Mouse (Mus musculus) forebrain, embryonic 10.5 days (tissue): ENCODE measurements around the gene Ubr1. TPM values are rescaled to one million over a fixed set of nuclear protein-coding genes. Genes with fewer than 3 reads are reported as not detected.
A peak's percentile ranks its signal among the peaks of the same experiment; 100 is the strongest.
"Not testable (repeated sequence)": the region's sequence is repeated elsewhere in the genome, so short reads cannot be mapped to it uniquely, and the experiment has no call there.

Experiments used
- DNase-seq: peaks from one replicate; pipeline ENCODE4 v3.0.0-alpha.2; 2017; ENCODE audit warnings: low spot score; ENCODE audit errors: extremely low spot score
- H3K27ac ChIP-seq: fragments of 300-500 bp; sonication (generic); 2 replicates; pipeline ENCODE4 v1.5.1; 2016; ENCODE audit warnings: mild to moderate bottlenecking
- H3K27me3 ChIP-seq: fragments of 300-500 bp; sonication (generic); 2 replicates; pipeline ENCODE4 v1.6.1; 2016; ENCODE audit warnings: mild to moderate bottlenecking; ENCODE audit not compliant: poor library complexity, severe bottlenecking
- H3K36me3 ChIP-seq: fragments of 300-500 bp; sonication (generic); replicated peaks from 2 replicates; pipeline ENCODE4 v1.6.1; 2016; ENCODE audit warnings: mild to moderate bottlenecking, moderate library complexity
- H3K4me1 ChIP-seq: fragments of 300-500 bp; sonication (generic); 2 replicates; pipeline ENCODE4 v1.6.1; 2016
- H3K4me3 ChIP-seq: fragments of 300-500 bp; sonication (generic); 2 replicates; pipeline ENCODE4 v1.5.1; 2016; ENCODE audit warnings: mild to moderate bottlenecking, moderate library complexity
- H3K9me3 ChIP-seq: fragments of 300-500 bp; sonication (generic); 2 replicates; pipeline ENCODE4 v1.6.1; 2016; ENCODE audit warnings: mild to moderate bottlenecking, moderate library complexity
- WGBS: fragments of 180-500 bp; shearing (Covaris S2); methylation state at CpG from one replicate; pipeline ENCODE4 v1.1.7; 2016; 5-methylcytosine and 5-hydroxymethylcytosine counted together
- polyA plus RNA-seq: library from polyadenylated mRNA; unstranded; fragments of >200 nt; fragmentation: Nextera tagmentation; extraction: Ambion mirVana; gene quantifications from 2 replicates; pipeline ENCODE4 v1.2.1, GENCODE M21; 2016

The Ubr1 gene
- polyA plus RNA-seq, 1 experiment from 2014 or later: 27.7 TPM

- H3K9me3 ChIP-seq, H3K36me3 ChIP-seq, H3K4me1 ChIP-seq, H3K27ac ChIP-seq, H3K27me3 ChIP-seq, DNase-seq, H3K4me3 ChIP-seq: not testable (repeated sequence)
- WGBS: 76% methylated on average over 1 of the region's 1 CpGs
Observed at GRCm38 (mm10) chr2:120996607-120997006, 26.1 kb upstream of the Ubr1 start.

GRCm38 (mm10) chr2:120991196-120991595, 20.7 kb upstream of the Ubr1 start:
- DNase-seq: no peak
- H3K4me1 ChIP-seq: no peaks in the 10 kb centered on the region
- H3K4me3 ChIP-seq: no peak overlapping the region
- no peaks in the 10 kb centered on the region for H3K27me3 ChIP-seq
- WGBS: 71% methylated on average over 4 of the region's 4 CpGs
- H3K27ac ChIP-seq: no peak overlapping the region
- no peaks in the 10 kb centered on the region for H3K9me3 ChIP-seq
- no peaks in the 10 kb centered on the region for H3K36me3 ChIP-seq

GRCm38 (mm10) chr2:120985241-120985640, 14.7 kb upstream of the Ubr1 start:
- Histone ChIP-seq H3K9me3 (no peaks in the 10 kb centered on the region), H3K36me3 (no peaks in the 10 kb centered on the region), H3K27me3 (no peaks in the 10 kb centered on the region), H3K4me1 (peaks cover 9% of the 10 kb centered on the region), H3K4me3 (no peak overlapping the region), H3K27ac (no peak overlapping the region)
- WGBS: 88% methylated on average over 1 of the region's 1 CpGs
- DNase-seq: no peak

DNA sequence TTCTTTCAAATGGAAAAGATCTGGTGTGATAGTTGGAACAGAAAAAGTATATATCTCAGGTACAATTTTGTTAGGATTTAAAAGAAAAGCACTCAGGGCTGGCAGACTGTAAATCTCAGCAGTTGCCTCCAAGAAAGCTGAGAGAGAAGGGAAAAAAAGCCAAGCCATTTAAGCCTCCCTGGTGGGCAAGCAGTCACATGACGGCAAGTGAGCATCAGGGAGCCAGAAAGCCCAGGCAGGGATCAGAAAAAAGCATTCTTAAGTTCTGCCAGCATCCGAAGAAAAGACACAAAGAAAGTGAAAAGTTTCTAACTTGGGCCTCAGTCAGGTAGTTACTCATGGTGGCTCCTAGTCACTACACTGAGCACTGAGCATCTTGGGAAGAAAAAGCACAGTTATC, 13.1 kb upstream of the Ubr1 start:
- Histone ChIP-seq H3K4me1 (peaks cover 9% of the 10 kb centered on the region), H3K36me3 (no peaks in the 10 kb centered on the region), H3K27ac (no peak overlapping the region), H3K27me3 (no peaks in the 10 kb centered on the region), H3K9me3 (no peaks in the 10 kb centered on the region), H3K4me3 (no peak overlapping the region)
- DNase-seq: no peak
- WGBS: 10% methylated on average over 2 of the region's 2 CpGs

- Histone ChIP-seq H3K27ac (no peak overlapping the region), H3K4me1 (peaks cover 23% of the 10 kb centered on the region), H3K36me3 (no peaks in the 10 kb centered on the region), H3K27me3 (peaks cover 16% of the 10 kb centered on the region), H3K9me3 (no peaks in the 10 kb centered on the region), H3K4me3 (no peak overlapping the region)
- DNase-seq: no peak
- 80% methylated on average over 2 of the region's 2 CpGs for WGBS
Observed at GRCm38 (mm10) chr2:120980861-120981260, 10.3 kb upstream of the Ubr1 start.

DNA sequence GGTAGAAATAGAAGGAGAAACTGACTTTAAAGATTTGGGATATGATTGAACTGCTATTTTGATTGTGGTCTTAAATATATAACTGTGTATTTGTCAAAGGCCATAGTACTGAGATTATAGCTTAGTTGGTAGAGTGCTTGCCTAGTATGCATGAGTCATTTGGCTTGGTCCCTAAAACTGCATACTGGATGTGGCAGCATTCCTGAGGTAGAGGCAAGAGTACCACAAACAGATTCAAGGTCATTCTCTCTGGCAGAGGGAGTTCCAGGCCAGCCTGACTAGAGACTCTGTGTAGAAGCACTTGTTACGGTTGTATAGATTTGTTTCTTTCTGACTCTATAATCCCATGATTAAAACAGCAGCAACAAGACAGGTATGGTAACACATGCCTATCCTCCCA, 9.3 kb upstream of the Ubr1 start:
- 84% methylated on average over 1 of the region's 1 CpGs for WGBS
- Histone ChIP-seq H3K4me3 (no peak overlapping the region), H3K27ac (no peak overlapping the region), H3K9me3 (no peaks in the 10 kb centered on the region), H3K27me3 (peaks cover 19% of the 10 kb centered on the region), H3K36me3 (no peaks in the 10 kb centered on the region), H3K4me1 (peaks cover 23% of the 10 kb centered on the region)
- no peak for DNase-seq

- H3K27me3 ChIP-seq: peaks cover 23% of the 10 kb centered on the region
- no peak overlapping the region for H3K27ac ChIP-seq
- WGBS: 60% methylated on average over 2 of the region's 2 CpGs
- no peaks in the 10 kb centered on the region for H3K36me3 ChIP-seq
- H3K4me3 ChIP-seq: no peak overlapping the region
- no peak for DNase-seq
- H3K4me1 ChIP-seq: peaks cover 21% of the 10 kb centered on the region
- H3K9me3 ChIP-seq: no peaks in the 10 kb centered on the region
Observed at GRCm38 (mm10) chr2:120978693-120979037, 8.2 kb upstream of the Ubr1 start.

GRCm38 (mm10) chr2:120977926-120978692, 7.6 kb upstream of the Ubr1 start:
- WGBS: 86% methylated on average over 8 of the region's 8 CpGs
- H3K4me3 ChIP-seq: peak overlapping the region; percentile 89
- peaks cover 17% of the 10 kb centered on the region for H3K4me1 ChIP-seq
- no peak for DNase-seq
- H3K27me3 ChIP-seq: peaks cover 23% of the 10 kb centered on the region
- 0 out of 2 replicates have a peak overlapping the region, but pooled peaks have one; percentile 89 for H3K27ac ChIP-seq
- H3K9me3 ChIP-seq: no peaks in the 10 kb centered on the region
- H3K36me3 ChIP-seq: no peaks in the 10 kb centered on the region

DNA sequence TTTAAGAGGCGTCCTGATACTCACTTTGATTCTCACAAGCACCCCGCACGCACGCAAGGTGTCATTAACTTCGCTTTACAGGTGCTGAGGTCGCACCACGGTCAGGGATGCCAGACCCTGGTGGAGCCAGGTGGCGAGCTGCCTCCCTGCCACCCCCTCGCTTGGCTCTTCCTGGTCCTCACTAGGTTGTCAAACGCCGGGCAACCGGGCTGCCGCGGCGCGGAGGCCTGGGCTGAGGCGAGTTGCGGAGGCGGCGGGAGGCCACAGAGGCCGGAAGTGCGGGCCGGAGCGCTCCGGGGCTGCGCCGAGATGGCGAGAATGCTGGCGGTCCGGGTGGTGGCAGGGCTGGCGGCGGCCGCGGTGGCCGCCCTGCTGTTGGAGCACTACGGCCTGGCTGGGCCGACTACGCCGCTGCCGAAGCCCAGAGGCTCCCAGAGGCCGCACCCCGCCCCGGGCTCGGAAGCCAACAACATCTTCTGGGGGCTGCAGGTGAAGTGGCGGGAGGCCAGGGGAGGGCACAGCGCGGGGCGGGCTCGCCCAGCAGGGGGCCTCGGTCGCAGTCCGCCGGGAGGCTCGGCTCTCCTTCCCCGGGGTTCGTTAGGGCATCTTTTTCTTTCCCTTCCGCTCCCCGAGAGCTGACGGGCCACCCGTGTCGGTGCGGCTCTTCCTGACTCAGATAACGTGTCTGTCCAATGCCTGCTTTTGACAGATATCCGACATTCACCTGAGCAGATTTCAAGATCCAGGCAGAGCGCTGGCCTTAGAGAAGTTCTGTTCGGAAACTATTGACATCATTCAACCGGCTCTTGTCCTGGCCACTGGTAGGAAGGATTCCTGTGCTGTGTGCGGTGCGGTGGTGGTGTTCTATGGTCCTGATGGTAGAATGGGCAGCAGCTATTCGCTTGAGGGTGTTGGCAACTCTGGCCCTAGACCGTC, 6.7 kb upstream of the Ubr1 start, which contains the start of gene Tmem62:
Tmem62 (plus strand) TSS at position 28 of the 936 bp plus-strand sequence.
- no peaks in the 10 kb centered on the region for H3K9me3 ChIP-seq
- peak within 1 kb of the TSS; percentile 89 for H3K27ac ChIP-seq
- H3K36me3 ChIP-seq: no peaks in the 10 kb centered on the region
- H3K4me1 ChIP-seq: peaks cover 20% of the 10 kb centered on the region
- peak within 1 kb of the TSS; percentile 89 for H3K4me3 ChIP-seq
- DNase-seq: peak; percentile 60
- WGBS: 1% methylated on average over 71 of the region's 71 CpGs
- H3K27me3 ChIP-seq: peaks cover 26% of the 10 kb centered on the region

DNA sequence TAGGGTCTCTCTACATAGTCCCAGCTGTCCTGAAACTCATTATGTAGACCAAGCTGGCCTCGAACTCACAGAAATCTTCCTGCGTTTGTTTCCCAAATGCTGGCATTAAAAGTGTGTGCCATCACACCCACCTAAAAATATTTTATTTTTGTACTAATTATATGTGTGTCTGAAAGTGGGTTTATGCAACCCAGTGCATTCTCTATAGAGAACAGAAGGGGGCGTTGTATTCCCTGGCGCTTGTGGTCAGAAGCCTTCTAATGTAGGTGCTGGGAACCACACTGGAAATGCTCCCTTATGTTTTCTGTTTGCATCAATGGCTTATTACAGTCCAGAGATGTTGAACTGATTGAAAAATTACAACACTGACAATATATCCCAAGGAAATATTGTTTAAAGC, 5.8 kb upstream of the Ubr1 start:
- DNase-seq: no peak
- Histone ChIP-seq H3K36me3 (no peaks in the 10 kb centered on the region), H3K27me3 (peaks cover 26% of the 10 kb centered on the region), H3K27ac (no peak overlapping the region), H3K4me1 (peaks cover 20% of the 10 kb centered on the region), H3K9me3 (no peaks in the 10 kb centered on the region), H3K4me3 (peak overlapping the region; percentile 89)
- 46% methylated on average over 4 of the region's 4 CpGs for WGBS

- peaks cover 36% of the 10 kb centered on the region for H3K4me1 ChIP-seq
- no peak overlapping the region for H3K27ac ChIP-seq
- WGBS: 16% methylated on average over 5 of the region's 5 CpGs
- H3K9me3 ChIP-seq: no peaks in the 10 kb centered on the region
- peaks cover 24% of the 10 kb centered on the region for H3K27me3 ChIP-seq
- H3K36me3 ChIP-seq: no peaks in the 10 kb centered on the region
- peak overlapping the region; percentile 19 for H3K4me3 ChIP-seq
- DNase-seq: no peak
Observed at GRCm38 (mm10) chr2:120972964-120973363, 2.4 kb upstream of the Ubr1 start.

DNA sequence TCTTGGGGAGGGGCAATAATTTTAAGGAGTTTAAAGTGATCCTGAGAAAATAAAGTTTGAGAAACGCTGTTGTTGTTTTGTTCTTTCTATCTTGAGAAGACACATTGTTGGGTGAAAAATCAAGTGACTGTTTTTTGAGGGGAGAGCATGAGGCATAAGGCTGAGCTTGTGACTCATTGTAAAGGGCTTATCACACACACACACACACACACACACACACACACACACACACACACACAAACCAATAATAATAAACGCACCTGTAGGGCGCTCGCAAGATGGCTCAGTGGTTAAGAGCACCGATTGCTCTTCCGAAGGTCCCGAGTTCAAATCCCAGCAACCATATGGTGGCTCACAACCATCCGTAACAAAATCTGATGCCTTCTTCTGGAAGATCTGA, 1.7 kb upstream of the Ubr1 start:
- H3K4me1 ChIP-seq: peaks cover 30% of the 10 kb centered on the region
- peaks cover 20% of the 10 kb centered on the region for H3K27me3 ChIP-seq
- not testable (repeated sequence) for DNase-seq, H3K27ac ChIP-seq, H3K36me3 ChIP-seq, H3K4me3 ChIP-seq, H3K9me3 ChIP-seq
- 97% methylated on average over 8 of the region's 8 CpGs for WGBS

DNA sequence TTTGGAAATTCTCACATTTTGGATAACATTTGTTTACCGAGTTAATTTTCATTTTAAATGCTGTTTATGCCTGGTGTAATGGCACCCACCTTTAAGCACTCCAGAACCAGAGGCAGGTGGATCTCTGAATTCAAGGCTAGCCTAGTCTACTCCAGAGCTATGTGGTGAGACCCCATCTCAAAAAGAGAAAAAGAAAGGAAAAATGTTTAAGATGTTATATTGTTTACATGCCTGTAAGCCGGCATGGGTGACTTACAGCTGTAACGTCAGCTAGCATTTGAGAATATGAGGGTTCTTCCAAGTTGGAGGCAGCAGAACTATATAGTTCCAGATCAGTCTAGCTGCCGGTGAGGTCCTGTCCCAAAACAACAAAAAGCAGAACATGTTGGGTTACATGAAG, 1.3 kb upstream of the Ubr1 start:
- Histone ChIP-seq H3K36me3 (peaks cover 9% of the 10 kb centered on the region; the same call in 1 of the 2 replicates), H3K9me3 (no peaks in the 10 kb centered on the region), H3K27ac (no peak overlapping the region), H3K4me3 (no peak overlapping the region), H3K4me1 (peaks cover 25% of the 10 kb centered on the region), H3K27me3 (peaks cover 15% of the 10 kb centered on the region; the same call in 1 of the 2 replicates)
- no peak for DNase-seq
- WGBS: 90% methylated on average over 4 of the region's 4 CpGs
